Mouse (Mus musculus) stomach, adult 2 months (tissue): ENCODE data around the gene Pdk4. TPM values are rescaled to one million over a fixed set of nuclear protein-coding genes. Genes with fewer than 3 reads are reported as not detected.

Experiments
- polyA plus RNA-seq: library from polyadenylated mRNA; depleted of rRNA; stranded (reverse); fragments of >200 nt; gene quantifications from 2 replicates; pipeline ENCODE4 v1.2.3, GENCODE M21; 2012; rRNA removed

The Pdk4 gene
- 16.8 and 17.1 TPM in 2 replicates for polyA plus RNA-seq

GRCm38 (mm10) chr6:5495961-5496853, at the start of gene Pdk4:
Gene Pdk4, minus strand, starts transcription at chr6:5496309.

Other genes starting within 250 kb of the Pdk4 start
- gene Pon3, start 240.0 kb downstream of the Pdk4 start, polyA plus RNA-seq = 1.9 and 3.4 TPM in 2 replicates
- 19.1 and 25.1 TPM in 2 replicates for gene Pon2, start 197.9 kb downstream of the Pdk4 start, polyA plus RNA-seq
- gene Asb4, start 112.9 kb downstream of the Pdk4 start, polyA plus RNA-seq = 0.24 and 0.25 TPM in 2 replicates
- 0.22 and 0.48 TPM in 2 replicates for gene Dync1i1, start 229.3 kb upstream of the Pdk4 start, polyA plus RNA-seq